Mouse (Mus musculus): ENCODE results near the gene Cep63.

DNA sequence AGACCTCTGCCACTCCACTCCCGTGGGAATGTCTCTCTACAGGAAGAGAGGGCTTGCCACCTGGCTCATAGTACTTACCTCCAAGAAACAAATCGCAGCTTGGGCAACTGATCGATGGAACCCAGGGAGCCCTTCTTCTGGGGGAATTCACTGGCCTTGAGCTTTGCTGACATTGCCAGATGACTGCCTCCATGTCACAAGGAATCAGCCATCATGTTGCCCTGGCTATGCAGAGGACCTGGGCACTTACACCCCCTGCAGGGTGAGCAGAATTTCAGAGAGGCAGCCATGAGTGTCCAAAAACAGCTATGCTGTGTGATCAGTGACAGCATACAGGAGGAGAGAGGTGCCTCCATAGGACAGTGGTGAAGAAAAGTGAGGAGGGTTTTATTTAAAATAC, 72.6 kb downstream of the Cep63 start:
- no peak for TF ChIP-seq POLR2A (IDR thresholded peaks at IDR 0.05; ENCODE audit: borderline replicate concordance, low read depth, low read length)
- TF ChIP-seq CTCF (IDR thresholded peaks at IDR 0.05; ENCODE audit: low read depth, low read length) = no peak

All from bone marrow macrophage, adult 2 months (primary cell).